Mouse (Mus musculus) embryonic facial prominence, embryonic 13.5 days (tissue): ENCODE results near the gene Id3. TPM values are rescaled to one million over a fixed set of nuclear protein-coding genes. Genes with fewer than 3 reads are reported as not detected.

Experiments
- ATAC-seq: fragments of 200-750 bp; cut with Nextera tagmentation; 2 replicates; pipeline ENCODE4 v1.8.0; 2017; ENCODE audit warnings: low read depth; ENCODE audit not compliant: insufficient number of reproducible peaks, insufficient read depth, low FRiP score, low TSS enrichment
- H3K27ac ChIP-seq: fragments of 300-500 bp; sonication (generic); 2 replicates; pipeline ENCODE4 v1.5.1; 2015; ENCODE audit warnings: moderate library complexity, mild to moderate bottlenecking, inconsistent platforms
- H3K27me3 ChIP-seq: fragments of 300-500 bp; sonication (generic); 2 replicates; pipeline ENCODE4 v1.6.1; 2015; ENCODE audit warnings: mild to moderate bottlenecking, inconsistent platforms
- H3K36me3 ChIP-seq: fragments of 300-500 bp; sonication (generic); 2 replicates; pipeline ENCODE4 v1.6.1; 2015; ENCODE audit warnings: mild to moderate bottlenecking, inconsistent platforms
- H3K4me1 ChIP-seq: fragments of 300-500 bp; sonication (generic); 2 replicates; pipeline ENCODE4 v1.6.1; 2015; ENCODE audit warnings: inconsistent platforms
- H3K4me2 ChIP-seq: fragments of 300-500 bp; sonication (generic); 2 replicates; pipeline ENCODE4 v1.6.1; 2015; ENCODE audit warnings: moderate library complexity, mild to moderate bottlenecking, inconsistent platforms
- H3K4me3 ChIP-seq: fragments of 300-500 bp; sonication (generic); 2 replicates; pipeline ENCODE4 v1.5.1; 2015; ENCODE audit warnings: mild to moderate bottlenecking, inconsistent platforms
- H3K9ac ChIP-seq: fragments of 300-500 bp; sonication (generic); 2 replicates; pipeline ENCODE4 v1.6.1; 2015; ENCODE audit warnings: mild to moderate bottlenecking, inconsistent platforms
- H3K9me3 ChIP-seq: fragments of 300-500 bp; sonication (generic); 2 replicates; pipeline ENCODE4 v1.6.1; 2016; ENCODE audit warnings: inconsistent platforms
- WGBS: fragments of 180-500 bp; shearing (Covaris S2); methylation state at CpG from one replicate; pipeline ENCODE4 v1.1.7; 2015; ENCODE audit warnings: mixed read lengths; 5-methylcytosine and 5-hydroxymethylcytosine counted together
- polyA plus RNA-seq: library from polyadenylated mRNA; unstranded; fragments of >200 nt; fragmentation: Nextera tagmentation; extraction: Ambion mirVana; gene quantifications from 2 replicates; pipeline ENCODE4 v1.2.1, GENCODE M21; 2015

Id3 gene
- polyA plus RNA-seq, 1 experiment from 2014 or later: 613 TPM

GRCm38 (mm10) chr4:136126019-136126418, 17.3 kb upstream of the Id3 start:
- Histone ChIP-seq H3K9me3 (no peaks in the 10 kb centered on the region), H3K27me3 (no peaks in the 10 kb centered on the region), H3K4me2 (no peak overlapping the region), H3K4me3 (no peak overlapping the region), H3K36me3 (no peaks in the 10 kb centered on the region), H3K4me1 (no peaks in the 10 kb centered on the region), H3K27ac (no peak overlapping the region), H3K9ac (no peak overlapping the region)
- WGBS: 70% methylated on average over 5 of the region's 5 CpGs
- ATAC-seq: no peak

GRCm38 (mm10) chr4:136127670-136128069, 15.6 kb upstream of the Id3 start:
- Histone ChIP-seq H3K27me3 (no peaks in the 10 kb centered on the region), H3K4me2 (no peak overlapping the region), H3K9ac (no peak overlapping the region), H3K9me3 (no peaks in the 10 kb centered on the region), H3K4me3 (no peak overlapping the region), H3K27ac (no peak overlapping the region), H3K4me1 (peaks cover 2% of the 10 kb centered on the region; the same call in 1 of the 2 replicates), H3K36me3 (no peaks in the 10 kb centered on the region)
- 61% methylated on average over 13 of the region's 13 CpGs for WGBS
- ATAC-seq: no peak

- no peak overlapping the region for H3K9ac ChIP-seq
- no peak overlapping the region for H3K4me2 ChIP-seq
- H3K4me3 ChIP-seq: no peak overlapping the region
- H3K27ac ChIP-seq: no peak overlapping the region
- WGBS: 90% methylated on average over 1 of the region's 1 CpGs
- peaks cover 23% of the 10 kb centered on the region for H3K4me1 ChIP-seq
- ATAC-seq: no peak
- H3K36me3 ChIP-seq: no peaks in the 10 kb centered on the region
- no peaks in the 10 kb centered on the region for H3K27me3 ChIP-seq
- no peaks in the 10 kb centered on the region for H3K9me3 ChIP-seq
These were observed 13.5 kb upstream of the Id3 start for GRCm38 (mm10) chr4:136129842-136130241.

- peak overlapping the region; percentile 100 for H3K27ac ChIP-seq
- H3K4me3 ChIP-seq: peak overlapping the region; percentile 44
- H3K36me3 ChIP-seq: no peaks in the 10 kb centered on the region
- H3K4me2 ChIP-seq: peak overlapping the region; percentile 72
- ATAC-seq: no peak
- H3K27me3 ChIP-seq: no peaks in the 10 kb centered on the region
- no peaks in the 10 kb centered on the region for H3K9me3 ChIP-seq
- peak overlapping the region; percentile 78; the same call in 1 of the 2 replicates for H3K9ac ChIP-seq
- H3K4me1 ChIP-seq: peaks cover 56% of the 10 kb centered on the region
- 26% methylated on average over 9 of the region's 9 CpGs for WGBS
These were observed 9.5 kb upstream of the Id3 start for GRCm38 (mm10) chr4:136133801-136134200.

GRCm38 (mm10) chr4:136134418-136134977, 8.8 kb upstream of the Id3 start:
- Histone ChIP-seq H3K27ac (peak overlapping the region; percentile 100), H3K4me3 (peak overlapping the region; percentile 44), H3K9me3 (no peaks in the 10 kb centered on the region), H3K27me3 (no peaks in the 10 kb centered on the region), H3K36me3 (no peaks in the 10 kb centered on the region), H3K4me1 (peaks cover 63% of the 10 kb centered on the region), H3K9ac (peak overlapping the region; percentile 78), H3K4me2 (peak overlapping the region; percentile 72)
- WGBS: under 1% methylated on average over 15 of the region's 15 CpGs
- no peak for ATAC-seq

GRCm38 (mm10) chr4:136134978-136135873, 8.1 kb upstream of the Id3 start:
- Histone ChIP-seq H3K27ac (peak overlapping the region; percentile 100), H3K27me3 (no peaks in the 10 kb centered on the region), H3K4me3 (peak overlapping the region; percentile 44), H3K36me3 (no peaks in the 10 kb centered on the region), H3K4me2 (peak overlapping the region; percentile 72), H3K9ac (peak overlapping the region; percentile 78), H3K9me3 (no peaks in the 10 kb centered on the region), H3K4me1 (peaks cover 67% of the 10 kb centered on the region)
- ATAC-seq: peak; percentile 76
- WGBS: under 1% methylated on average over 50 of the region's 50 CpGs

GRCm38 (mm10) chr4:136135874-136136728, 7.2 kb upstream of the Id3 start:
- Histone ChIP-seq H3K4me1 (peaks cover 73% of the 10 kb centered on the region), H3K27ac (peak overlapping the region; percentile 100), H3K27me3 (no peaks in the 10 kb centered on the region), H3K36me3 (no peaks in the 10 kb centered on the region), H3K4me3 (0 out of 2 replicates have a peak overlapping the region, but pooled peaks have one; percentile 44), H3K9me3 (no peaks in the 10 kb centered on the region), H3K9ac (peak overlapping the region; percentile 78), H3K4me2 (peak overlapping the region; percentile 72)
- WGBS: 32% methylated on average over 9 of the region's 9 CpGs
- no peak for ATAC-seq

GRCm38 (mm10) chr4:136139326-136140110, 3.8 kb upstream of the Id3 start:
- Histone ChIP-seq H3K9ac (peak overlapping the region; percentile 53; the same call in 1 of the 2 replicates), H3K27me3 (no peaks in the 10 kb centered on the region), H3K36me3 (no peaks in the 10 kb centered on the region), H3K4me3 (0 out of 2 replicates have a peak overlapping the region, but pooled peaks have one; percentile 23), H3K4me2 (peak overlapping the region; percentile 78), H3K27ac (peak overlapping the region; percentile 99), H3K4me1 (peaks cover 75% of the 10 kb centered on the region), H3K9me3 (no peaks in the 10 kb centered on the region)
- no peak for ATAC-seq
- 44% methylated on average over 17 of the region's 17 CpGs for WGBS

- peak; percentile 88 for ATAC-seq
- 2% methylated on average over 31 of the region's 31 CpGs for WGBS
- H3K27me3 ChIP-seq: no peaks in the 10 kb centered on the region
- peak overlapping the region; percentile 64 for H3K9ac ChIP-seq
- H3K27ac ChIP-seq: peak overlapping the region; percentile 99
- H3K36me3 ChIP-seq: no peaks in the 10 kb centered on the region
- peak overlapping the region; percentile 78 for H3K4me2 ChIP-seq
- H3K4me1 ChIP-seq: peaks cover 69% of the 10 kb centered on the region
- H3K4me3 ChIP-seq: peak overlapping the region; percentile 23
- H3K9me3 ChIP-seq: no peaks in the 10 kb centered on the region
These were observed 2.7 kb upstream of the Id3 start for GRCm38 (mm10) chr4:136140327-136141250.
